Mouse (Mus musculus): ENCODE results near the gene Kcns3. TPM values are rescaled to one million over a fixed set of nuclear protein-coding genes. Genes with fewer than 3 reads are reported as not detected.
"Not testable (repeated sequence)": the region's sequence is repeated elsewhere in the genome, so short reads cannot be mapped to it uniquely, and the experiment has no call there.

The Kcns3 gene
- total RNA-seq, 2 experiments from 2014 or later: 0.22 to 0.33 TPM

DNA sequence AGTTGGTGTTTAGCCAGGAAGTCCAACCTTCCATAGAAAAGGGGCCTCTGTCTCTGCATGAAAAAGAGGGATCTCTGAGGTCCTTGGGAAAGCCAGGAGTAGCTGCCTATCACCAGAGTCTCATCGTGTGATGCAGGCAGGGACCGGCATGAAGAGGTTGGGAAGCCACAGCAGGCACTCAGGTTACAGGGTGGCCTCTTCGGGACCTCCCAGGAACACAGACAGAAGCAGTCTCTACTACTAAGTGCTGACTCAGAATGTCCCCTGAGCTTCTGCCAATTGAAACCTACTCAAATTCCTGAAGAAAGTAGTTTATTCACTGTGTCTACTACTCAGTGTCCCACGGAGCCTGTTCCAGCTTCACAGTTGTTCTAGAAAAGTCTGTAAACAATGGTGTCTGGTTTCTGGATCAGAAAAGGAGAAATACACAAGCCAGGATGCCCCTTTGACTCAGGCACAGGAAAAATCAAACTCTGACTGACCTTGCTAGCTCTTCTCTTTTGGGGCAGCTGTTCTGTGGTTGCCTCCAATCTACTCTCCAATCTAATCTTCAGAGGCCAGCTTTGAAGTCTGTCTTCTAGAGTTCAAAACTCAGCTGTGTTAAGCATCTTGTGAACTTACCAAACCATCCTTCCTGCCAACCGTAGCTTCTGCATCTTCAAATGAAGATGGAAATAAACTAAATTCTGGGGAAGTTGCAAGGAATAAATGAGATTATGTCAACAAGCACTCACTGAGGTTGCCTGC lies 62.1 kb downstream of the Kcns3 start:
- intact Hi-C loops (cut with DNase I): no loop called here
- DNase-seq: no peak

DNA sequence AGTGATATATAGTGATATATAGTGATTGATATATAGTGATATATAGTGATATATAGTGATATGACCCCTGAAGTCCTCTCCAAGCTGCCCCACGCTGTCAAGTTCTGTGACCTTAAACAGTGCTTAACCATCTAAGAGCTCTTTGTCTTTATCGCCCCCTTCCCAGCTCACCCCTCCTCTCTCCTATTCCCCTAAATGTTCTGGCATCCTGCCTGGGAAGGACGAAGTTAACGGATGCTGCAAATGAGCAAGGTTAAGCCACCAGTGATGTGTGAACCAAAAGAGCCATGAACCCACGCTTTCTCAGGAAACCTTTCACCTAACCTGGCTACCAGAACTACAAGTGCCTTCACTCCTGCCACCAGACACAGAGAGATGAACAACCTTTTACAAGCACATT lies 64.0 kb downstream of the Kcns3 start:
- intact Hi-C loops (cut with DNase I): no loop called here
- DNase-seq: no peak

DNA sequence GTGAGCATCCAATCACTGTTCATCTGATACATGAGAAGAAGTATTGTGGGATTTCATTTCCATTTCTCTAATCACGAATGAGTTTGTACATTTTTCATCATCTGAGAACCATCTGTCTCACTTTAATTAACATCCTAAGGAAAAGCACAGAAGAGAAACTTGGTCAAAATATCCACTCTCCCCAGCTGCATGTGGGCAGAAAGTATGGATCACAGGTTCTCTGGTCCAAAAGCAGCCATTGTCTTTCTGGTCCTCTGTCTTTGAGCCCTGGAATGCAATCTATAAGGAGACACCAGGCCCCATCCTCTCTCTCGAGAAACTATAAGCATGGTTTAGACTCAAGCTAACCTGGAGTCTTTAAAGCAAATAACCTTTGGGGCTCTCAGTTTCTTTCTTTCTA lies 79.8 kb downstream of the Kcns3 start:
- DNase-seq: no peak
- intact Hi-C loops (cut with DNase I): no loop called here

DNA sequence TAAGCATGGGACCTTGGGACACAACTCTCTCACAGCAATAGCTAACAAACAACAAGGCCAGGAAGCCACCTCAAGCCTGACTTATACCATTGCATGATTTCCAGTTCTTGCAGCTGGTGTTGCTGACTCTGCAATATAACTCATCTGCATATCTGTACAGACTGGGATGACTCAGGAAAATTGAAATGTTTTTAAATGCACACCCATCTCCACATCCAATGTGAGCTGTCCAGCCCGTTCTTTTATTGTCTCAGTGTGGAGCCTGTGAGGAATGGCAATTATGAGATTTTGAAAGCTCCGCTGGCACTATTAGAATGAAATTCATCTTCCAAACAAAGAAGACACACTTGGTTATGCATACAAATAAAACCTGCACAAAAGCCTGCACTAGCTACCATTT lies 84.0 kb downstream of the Kcns3 start:
- DNase-seq: no peak
- intact Hi-C loops (cut with DNase I): no loop called here

DNA sequence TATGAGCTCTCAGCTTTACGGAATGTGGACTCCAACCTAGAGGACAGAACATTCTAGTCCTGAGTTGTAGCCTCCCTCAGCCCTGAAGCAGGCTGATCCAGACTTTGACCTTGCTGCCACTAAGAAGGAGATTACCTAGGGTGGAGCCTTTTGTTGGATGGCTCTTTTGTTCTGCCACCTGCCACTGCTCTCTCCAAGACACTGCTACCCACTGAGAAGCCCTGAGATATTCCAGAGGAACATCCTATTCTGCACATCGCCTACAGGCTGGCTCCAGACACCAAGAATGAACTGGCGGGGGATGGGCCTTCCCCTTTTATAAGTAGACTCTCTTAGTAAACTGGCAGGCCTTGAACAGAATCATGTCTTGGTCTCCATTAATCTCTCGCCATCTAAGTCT lies 98.2 kb downstream of the Kcns3 start:
- intact Hi-C loops (cut with DNase I); DNase-seq: not testable (repeated sequence)

DNA sequence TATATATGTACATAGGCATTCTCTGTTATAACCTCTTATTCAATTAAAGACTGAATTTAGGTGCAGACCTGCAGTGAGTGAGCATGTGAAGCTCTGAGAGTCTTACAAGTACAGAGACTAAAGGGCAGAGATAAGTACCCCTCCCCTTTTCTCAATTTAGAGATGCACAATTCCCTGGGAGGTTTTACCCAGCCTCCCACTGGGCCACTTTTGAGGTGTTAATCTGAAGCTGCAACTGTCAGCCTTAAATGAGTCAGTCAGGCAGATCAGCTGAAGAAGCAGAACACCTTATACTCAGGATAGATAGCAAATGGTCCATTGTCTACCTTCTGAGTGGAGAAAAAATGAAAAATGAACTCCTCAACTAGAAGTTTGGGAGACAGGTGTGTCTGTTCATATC lies 109.0 kb downstream of the Kcns3 start:
- intact Hi-C loops (cut with DNase I): no loop called here
- no peak for DNase-seq

Other genes starting within 250 kb of the Kcns3 start
- not detected for gene Msgn1, start 57.9 kb upstream of the Kcns3 start, total RNA-seq (2021)
- gene Gen1, start 114.7 kb upstream of the Kcns3 start, total RNA-seq (2021): 1 to 10 TPM; 1.9 to 2.4 TPM
- 10 to 100 TPM; 41.2 to 45.0 TPM for gene Smc6, start 114.8 kb upstream of the Kcns3 start, total RNA-seq (2021)

Data from heart, postnatal 14 days (tissue).